Mouse (Mus musculus) left cerebral cortex, adult 8-10 months (tissue): ENCODE results near the gene Pdlim7. TPM values are rescaled to one million over a fixed set of nuclear protein-coding genes. Genes with fewer than 3 reads are reported as not detected.

ENCODE experiments used
- DNase-seq, 2 experiments: peaks; one replicate each; pipeline ENCODE4 v3.0.0; 2022; ENCODE audit warnings: low spot score in 2 of 2
- microRNA-seq, 2 experiments: library from miRNA; unstranded; fragments of <30 nt; microRNA quantifications; one replicate each; pipeline ENCODE4 v1.2.0; 2022
- total RNA-seq, 4 experiments: library from RNA; stranded (reverse); gene quantifications; 2 replicates each; pipeline ENCODE4 v1.2.4; 2022

Pdlim7 gene
- total RNA-seq, 4 experiments from 2014 or later = 78.3 to 93.8 (median 85.9) TPM

- DNase-seq = no peak
Measured at GRCm38 (mm10) chr13:55465830-55466440, 47.5 kb downstream of the Pdlim7 start.

- no peak for DNase-seq
Measured at GRCm38 (mm10) chr13:55465184-55465583, 48.3 kb downstream of the Pdlim7 start.

GRCm38 (mm10) chr13:55464027-55464884 lies 49.2 kb downstream of the Pdlim7 start, which contains the start of gene Prr7:
Prr7 (plus strand) TSS chr13:55464267.
- peak in 1 of 2 experiments; percentile 79 for DNase-seq

GRCm38 (mm10) chr13:55463399-55464026 lies 50.0 kb downstream of the Pdlim7 start:
- DNase-seq = no peak

- DNase-seq = no peak
Measured at GRCm38 (mm10) chr13:55462965-55463364, 50.5 kb downstream of the Pdlim7 start.

- no peak for DNase-seq
Measured at GRCm38 (mm10) chr13:55451785-55452549, 61.5 kb downstream of the Pdlim7 start.

- no peak for DNase-seq
Measured at GRCm38 (mm10) chr13:55451296-55451695, 62.2 kb downstream of the Pdlim7 start.

GRCm38 (mm10) chr13:55450511-55450980 lies 62.9 kb downstream of the Pdlim7 start:
- peak in 1 of 2 experiments; percentile 57 for DNase-seq

GRCm38 (mm10) chr13:55449679-55450441 lies 63.6 kb downstream of the Pdlim7 start:
- DNase-seq = no peak

GRCm38 (mm10) chr13:55449205-55449604 lies 64.3 kb downstream of the Pdlim7 start:
- no peak for DNase-seq

GRCm38 (mm10) chr13:55448131-55448530 lies 65.3 kb downstream of the Pdlim7 start:
- DNase-seq = no peak

GRCm38 (mm10) chr13:55447543-55447943 lies 65.9 kb downstream of the Pdlim7 start:
- DNase-seq = no peak

GRCm38 (mm10) chr13:55446483-55447105 lies 66.9 kb downstream of the Pdlim7 start:
- no peak for DNase-seq

Small RNAs within 50 kb of the gene (microRNA-seq; reads per million reads assigned to microRNA genes)
- 3.3 to 3.6 reads per million in 2 experiments for gene Mir6943
- gene Mir6944 = 31.3 to 34.6 reads per million in 2 experiments
- 8.6 to 12.4 reads per million in 2 experiments for gene Mir6945

Other genes with a start within 250 kb of the Pdlim7 start
- gene Prelid1, start 193.2 kb downstream of the Pdlim7 start, total RNA-seq = 100 to 1,000 TPM; 163 to 176 (median 166) TPM
- 10 to 100 TPM; 74.1 to 86.1 (median 81.0) TPM for gene Rab24, start 191.7 kb downstream of the Pdlim7 start, total RNA-seq
- 1 to 10 TPM in 2 of 4 experiments, under 1 TPM in 2; 0.65 to 1.6 (median 0.97) TPM for gene Mxd3, start 183.9 kb downstream of the Pdlim7 start, total RNA-seq
- gene Lman2, start 150.9 kb downstream of the Pdlim7 start, total RNA-seq = 10 to 100 TPM; 47.2 to 56.7 (median 49.1) TPM
- 10 to 100 TPM; 54.2 to 59.0 (median 55.0) TPM for gene Rgs14, start 143.9 kb downstream of the Pdlim7 start, total RNA-seq
- gene Slc34a1, start 115.5 kb downstream of the Pdlim7 start, total RNA-seq = under 1 TPM in 2 of 4 experiments, not detected in 2; 0.16 to 0.17 TPM
- gene Pfn3, start 98.4 kb downstream of the Pdlim7 start, total RNA-seq = not detected
- under 1 TPM; 0.39 to 0.98 (median 0.75) TPM for gene F12, start 86.9 kb downstream of the Pdlim7 start, total RNA-seq
- gene Grk6, start 68.6 kb downstream of the Pdlim7 start, total RNA-seq = 10 to 100 TPM; 60.0 to 65.3 (median 61.9) TPM
- 10 to 100 TPM; 50.8 to 62.7 (median 59.7) TPM for gene Prr7, start 49.4 kb downstream of the Pdlim7 start, total RNA-seq
- 100 to 1,000 TPM; 216 to 253 (median 234) TPM for gene Dbn1, start 25.6 kb downstream of the Pdlim7 start, total RNA-seq
- 1 to 10 TPM; 3.7 to 6.3 (median 5.2) TPM for gene Dok3, start 15.6 kb upstream of the Pdlim7 start, total RNA-seq
- 10 to 100 TPM; 44.5 to 55.2 (median 48.2) TPM for gene Ddx41, start 23.0 kb upstream of the Pdlim7 start, total RNA-seq
- 10 to 100 TPM; 73.2 to 80.1 (median 73.8) TPM for gene Fam193b, start 57.4 kb upstream of the Pdlim7 start, total RNA-seq
- gene Tmed9, start 60.1 kb upstream of the Pdlim7 start, total RNA-seq = 100 to 1,000 TPM; 125 to 136 (median 132) TPM
- 10 to 100 TPM; 24.5 to 26.2 (median 25.5) TPM for gene B4galt7, start 86.2 kb upstream of the Pdlim7 start, total RNA-seq
- 10 to 100 TPM; 37.7 to 49.5 (median 43.4) TPM for gene Caml, start 109.3 kb upstream of the Pdlim7 start, total RNA-seq
- 10 to 100 TPM; 39.6 to 48.5 (median 45.3) TPM for gene Ddx46, start 121.4 kb upstream of the Pdlim7 start, total RNA-seq
- gene B230219D22Rik, start 179.4 kb upstream of the Pdlim7 start, total RNA-seq = 10 to 100 TPM; 65.8 to 72.3 (median 68.7) TPM
- gene Txndc15, start 201.0 kb upstream of the Pdlim7 start, total RNA-seq = 10 to 100 TPM; 68.2 to 79.0 (median 74.8) TPM
- gene Pcbd2, start 213.7 kb upstream of the Pdlim7 start, total RNA-seq = 10 to 100 TPM; 28.6 to 32.2 (median 31.0) TPM